Mouse (Mus musculus) testis, adult 2 months (tissue): ENCODE measurements around the gene Jpt2. TPM values are rescaled to one million over a fixed set of nuclear protein-coding genes. Genes with fewer than 3 reads are reported as not detected.
A peak's percentile ranks its signal among the peaks of the same experiment; 100 is the strongest.

Experiments used
- H3K27ac ChIP-seq: fragments of 200-500 bp; 2 replicates; pipeline ENCODE4 v1.5.1; 2012; ENCODE audit warnings: low read depth, low read length; ENCODE audit not compliant: control insufficient read depth, insufficient read depth
- H3K27me3 ChIP-seq: fragments of 200-500 bp; 2 replicates; pipeline ENCODE4 v1.6.1; 2012; ENCODE audit warnings: mild to moderate bottlenecking, low read length, moderate library complexity; ENCODE audit not compliant: control insufficient read depth, insufficient read depth
- H3K36me3 ChIP-seq: fragments of 200-500 bp; 2 replicates; pipeline ENCODE4 v1.6.1; 2012; ENCODE audit warnings: mild to moderate bottlenecking, low read length; ENCODE audit not compliant: control insufficient read depth, insufficient read depth
- H3K4me1 ChIP-seq: fragments of 200-500 bp; 2 replicates; pipeline ENCODE4 v1.6.1; 2012; ENCODE audit warnings: low read length; ENCODE audit not compliant: control insufficient read depth, insufficient read depth
- H3K4me3 ChIP-seq: fragments of 200-500 bp; 2 replicates; pipeline ENCODE4 v1.5.1; 2012; ENCODE audit warnings: low read depth, mild to moderate bottlenecking, low read length, moderate library complexity, mixed read lengths; ENCODE audit not compliant: control insufficient read depth
- CTCF ChIP-seq: fragments of 200-500 bp; IDR thresholded peaks from 2 replicates; pipeline ENCODE4 v1.5.1; 2012; ENCODE audit warnings: low read depth, mild to moderate bottlenecking, inconsistent platforms, low read length, moderate library complexity; ENCODE audit not compliant: control insufficient read depth, insufficient read depth, insufficient replicate concordance
- POLR2A ChIP-seq: fragments of 200-500 bp; IDR thresholded peaks from 2 replicates; pipeline ENCODE4 v1.6.1; 2012; ENCODE audit warnings: low read depth, mild to moderate bottlenecking, inconsistent platforms, low read length, moderate library complexity; ENCODE audit not compliant: control insufficient read depth
- polyA plus RNA-seq: library from polyadenylated mRNA; depleted of rRNA; stranded (reverse); fragments of >200 nt; gene quantifications from 2 replicates; pipeline ENCODE4 v1.2.3, GENCODE M21; 2012

The Jpt2 gene
- polyA plus RNA-seq, 1 experiment: 5.4 TPM

- H3K4me3 ChIP-seq: peak overlapping the region; percentile 91
Measured at GRCm38 (mm10) chr17:24896993-24897269, 63.6 kb downstream of the Jpt2 start.

GRCm38 (mm10) chr17:24896241-24896992 lies 64.1 kb downstream of the Jpt2 start, which contains the start of gene Nme3:
Gene Nme3 (plus strand): TSS chr17:24896500.
- no peaks in the 10 kb centered on the region; the same call in 1 of the 2 replicates for H3K36me3 ChIP-seq
- H3K27me3 ChIP-seq: no peaks in the 10 kb centered on the region
- peaks cover 20% of the 10 kb centered on the region for H3K4me1 ChIP-seq
- peak within 1 kb of the TSS; percentile 41 for H3K27ac ChIP-seq
- TF ChIP-seq POLR2A: 0 out of 2 replicates have a peak, but pooled peaks have one; percentile 28
- TF ChIP-seq CTCF: no peak; the same call in 1 of the 2 replicates
- H3K4me3 ChIP-seq: peak within 1 kb of the TSS; percentile 91

More at GRCm38 (mm10) chr17:24896993-24897269, 63.6 kb downstream of the Jpt2 start:
- no peaks in the 10 kb centered on the region for H3K27me3 ChIP-seq
- H3K27ac ChIP-seq: peak overlapping the region; percentile 15; the same call in 1 of the 2 replicates
- no peak for TF ChIP-seq POLR2A
- TF ChIP-seq CTCF: no peak
- H3K36me3 ChIP-seq: no peaks in the 10 kb centered on the region; the same call in 1 of the 2 replicates
- peaks cover 20% of the 10 kb centered on the region for H3K4me1 ChIP-seq

- H3K4me3 ChIP-seq: peak overlapping the region; percentile 91
- TF ChIP-seq CTCF (no peak), POLR2A (no peak)
- peaks cover 20% of the 10 kb centered on the region for H3K4me1 ChIP-seq
- H3K27me3 ChIP-seq: no peaks in the 10 kb centered on the region
- H3K27ac ChIP-seq: peak overlapping the region; percentile 41
- H3K36me3 ChIP-seq: peaks cover 2% of the 10 kb centered on the region; the same call in 1 of the 2 replicates
Measured at GRCm38 (mm10) chr17:24895571-24896240, 64.8 kb downstream of the Jpt2 start.

GRCm38 (mm10) chr17:24894995-24895547 lies 65.4 kb downstream of the Jpt2 start, which contains the start of the genes Eme2 and Mrps34:
Gene Eme2 (minus strand): TSS chr17:24895087.
Gene Mrps34 (plus strand): TSS chr17:24895116.
- Histone ChIP-seq H3K4me3 (peak within 1 kb of the TSS; percentile 91), H3K36me3 (peaks cover 2% of the 10 kb centered on the region; the same call in 1 of the 2 replicates), H3K4me1 (peaks cover 20% of the 10 kb centered on the region), H3K27me3 (no peaks in the 10 kb centered on the region), H3K27ac (peak within 1 kb of the TSS; percentile 41)
- TF ChIP-seq POLR2A (peak; percentile 58), CTCF (no peak)

- H3K36me3 ChIP-seq: peaks cover 2% of the 10 kb centered on the region; the same call in 1 of the 2 replicates
Measured at GRCm38 (mm10) chr17:24894061-24894994, 66.2 kb downstream of the Jpt2 start.

GRCm38 (mm10) chr17:24893276-24893675 lies 67.2 kb downstream of the Jpt2 start:
- H3K4me1 ChIP-seq: peaks cover 20% of the 10 kb centered on the region
- H3K27me3 ChIP-seq: no peaks in the 10 kb centered on the region
- peaks cover 2% of the 10 kb centered on the region; the same call in 1 of the 2 replicates for H3K36me3 ChIP-seq
- H3K4me3 ChIP-seq: no peak overlapping the region
- H3K27ac ChIP-seq: no peak overlapping the region
- no peak for TF ChIP-seq POLR2A
- TF ChIP-seq CTCF: no peak

More at GRCm38 (mm10) chr17:24894061-24894994, 66.2 kb downstream of the Jpt2 start:
- no peaks in the 10 kb centered on the region for H3K27me3 ChIP-seq
- TF ChIP-seq CTCF (no peak), POLR2A (no peak)
- peak overlapping the region; percentile 91 for H3K4me3 ChIP-seq
- peaks cover 20% of the 10 kb centered on the region for H3K4me1 ChIP-seq
- H3K27ac ChIP-seq: peak overlapping the region; percentile 41
